Mouse (Mus musculus) bone marrow, adult 2 months (tissue): ENCODE data around the gene Slc43a3. TPM values are rescaled to one million over a fixed set of nuclear protein-coding genes. Genes with fewer than 3 reads are reported as not detected.
"Not testable (repeated sequence)": the region's sequence is repeated elsewhere in the genome, so short reads cannot be mapped to it uniquely, and the experiment has no call there.

ENCODE experiments used
- H3K27ac ChIP-seq: fragments of 200-500 bp; 2 replicates; pipeline ENCODE4 v1.5.1; 2012; ENCODE audit warnings: low read depth, mild to moderate bottlenecking, control low read depth, inconsistent platforms, low read length; ENCODE audit not compliant: control insufficient read depth, poor library complexity, insufficient read depth
- H3K4me1 ChIP-seq: fragments of 200-500 bp; 2 replicates; pipeline ENCODE4 v1.6.1; 2011; ENCODE audit warnings: low read length; ENCODE audit not compliant: control insufficient read depth, insufficient read depth
- H3K4me3 ChIP-seq: fragments of 200-500 bp; replicated peaks from 2 replicates; pipeline ENCODE3; 2011; ENCODE audit warnings: mild to moderate bottlenecking, low read depth, low read length, control low read depth; ENCODE audit not compliant: control insufficient read depth
- CTCF ChIP-seq: fragments of 200-500 bp; IDR thresholded peaks from 2 replicates; pipeline ENCODE4 v1.5.1; 2011; ENCODE audit warnings: low read length, control low read depth; ENCODE audit not compliant: control insufficient read depth, insufficient read depth
- POLR2A ChIP-seq: fragments of 200-500 bp; IDR thresholded peaks from 2 replicates; pipeline ENCODE4 v1.6.1; 2011; ENCODE audit warnings: low read depth, mild to moderate bottlenecking, control low read depth, low read length, borderline replicate concordance; ENCODE audit not compliant: control insufficient read depth
- WGBS: fragments of 180-500 bp; shearing (Covaris S2); methylation state at CpG from one replicate; pipeline ENCODE4 v1.1.7; 2018; 5-methylcytosine and 5-hydroxymethylcytosine counted together
- polyA plus RNA-seq: library from polyadenylated mRNA; stranded (reverse); fragments of >200 nt; gene quantifications from 2 replicates; pipeline ENCODE4 v1.2.4, GENCODE M21; 2011; ENCODE audit warnings: low replicate concordance; ENCODE audit not compliant: missing spikeins, insufficient read depth, insufficient read length

Gene Slc43a3
- polyA plus RNA-seq, 1 experiment, result 90.6 TPM

GRCm38 (mm10) chr2:84895495-84896198 lies 40.7 kb upstream of the Slc43a3 start:
- TF ChIP-seq CTCF, result no peak
- TF ChIP-seq POLR2A, result no peak
- 54% methylated on average over 4 of the region's 4 CpGs for WGBS
- Histone ChIP-seq H3K27ac (no peak overlapping the region), H3K4me3 (no peak overlapping the region), H3K4me1 (no peaks in the 10 kb centered on the region)

- not testable (repeated sequence) for H3K4me1 ChIP-seq, H3K4me3 ChIP-seq, H3K27ac ChIP-seq
- WGBS, result 88% methylated on average over 6 of the region's 6 CpGs
Observed at GRCm38 (mm10) chr2:84896686-84897085, 39.7 kb upstream of the Slc43a3 start.

GRCm38 (mm10) chr2:84912722-84913121 lies 23.7 kb upstream of the Slc43a3 start:
- H3K4me1 ChIP-seq, result no peaks in the 10 kb centered on the region; the same call in 1 of the 2 replicates
- 60% methylated on average over 3 of the region's 3 CpGs for WGBS
- no peak overlapping the region for H3K4me3 ChIP-seq
- no peak for TF ChIP-seq POLR2A
- no peak overlapping the region for H3K27ac ChIP-seq

GRCm38 (mm10) chr2:84913881-84914280 lies 22.5 kb upstream of the Slc43a3 start:
- no peak overlapping the region for H3K27ac ChIP-seq
- TF ChIP-seq CTCF, result no peak
- no peak for TF ChIP-seq POLR2A
- WGBS, result 83% methylated on average over 5 of the region's 5 CpGs
- H3K4me3 ChIP-seq, result no peak overlapping the region
- no peaks in the 10 kb centered on the region; the same call in 1 of the 2 replicates for H3K4me1 ChIP-seq

GRCm38 (mm10) chr2:84915330-84915729 lies 21.0 kb upstream of the Slc43a3 start:
- TF ChIP-seq POLR2A, result no peak
- no peak for TF ChIP-seq CTCF
- H3K4me3 ChIP-seq, result no peak overlapping the region
- WGBS, result 77% methylated on average over 3 of the region's 3 CpGs
- no peaks in the 10 kb centered on the region; the same call in 1 of the 2 replicates for H3K4me1 ChIP-seq
- no peak overlapping the region for H3K27ac ChIP-seq

GRCm38 (mm10) chr2:84916548-84917320 lies 19.6 kb upstream of the Slc43a3 start:
- TF ChIP-seq CTCF, result no peak
- Histone ChIP-seq H3K27ac (no peak overlapping the region), H3K4me3 (no peak overlapping the region), H3K4me1 (no peaks in the 10 kb centered on the region; the same call in 1 of the 2 replicates)
- WGBS, result 49% methylated on average over 8 of the region's 8 CpGs

- Histone ChIP-seq H3K4me1 (no peaks in the 10 kb centered on the region; the same call in 1 of the 2 replicates), H3K4me3 (no peak overlapping the region), H3K27ac (no peak overlapping the region)
- WGBS, result 74% methylated on average over 3 of the region's 3 CpGs
- TF ChIP-seq POLR2A (no peak), CTCF (no peak)
Observed at GRCm38 (mm10) chr2:84918188-84918587, 18.2 kb upstream of the Slc43a3 start.

- no peak overlapping the region for H3K4me3 ChIP-seq
- WGBS, result 61% methylated on average over 10 of the region's 10 CpGs
- no peak overlapping the region for H3K27ac ChIP-seq
- H3K4me1 ChIP-seq, result no peaks in the 10 kb centered on the region; the same call in 1 of the 2 replicates
- TF ChIP-seq POLR2A, result no peak
- no peak for TF ChIP-seq CTCF
Observed at GRCm38 (mm10) chr2:84919601-84920108, 16.7 kb upstream of the Slc43a3 start.
